Mouse (Mus musculus) olfactory bulb, adult 2 months (tissue): ENCODE data around the gene Cpxm2.

Experiments used
- CTCF ChIP-seq: fragments of 200-500 bp; IDR thresholded peaks from 2 replicates; pipeline ENCODE4 v1.5.1; 2012; ENCODE audit warnings: low read depth, mild to moderate bottlenecking, low read length, moderate library complexity; ENCODE audit not compliant: insufficient read depth
- POLR2A ChIP-seq: fragments of 200-500 bp; IDR thresholded peaks from 2 replicates; pipeline ENCODE4 v1.6.1; 2012; ENCODE audit warnings: mild to moderate bottlenecking, low read depth, low read length, moderate library complexity; ENCODE audit not compliant: insufficient read depth

- TF ChIP-seq CTCF, result peak; percentile 12; the same call in 1 of the 2 replicates
- TF ChIP-seq POLR2A, result no peak
Observed at GRCm38 (mm10) chr7:132111770-132112169, 42.8 kb downstream of the Cpxm2 start.
